Mouse (Mus musculus) left cerebral cortex, postnatal 36 days (tissue): ENCODE measurements around the gene Dram1. TPM values are rescaled to one million over a fixed set of nuclear protein-coding genes. Genes with fewer than 3 reads are reported as not detected.

Experiments
- DNase-seq, 2 experiments: peaks; one replicate each; pipeline ENCODE4 v3.0.0; 2021 to 2022; ENCODE audit warnings: low spot score in 2 of 2, mixed read lengths in 1 of 2
- intact Hi-C: fragments of 180-260 bp; cut with DNase I; formaldehyde crosslinking; loops from one replicate; pipeline ENCODE4 v1.15.1; 2025
- total RNA-seq, 2 experiments: library from RNA; stranded (reverse); gene quantifications; 2 replicates each; pipeline ENCODE4 v1.2.3; 2021

Gene Dram1
- 1 to 10 TPM; 1.0 to 1.1 TPM for total RNA-seq

DNA sequence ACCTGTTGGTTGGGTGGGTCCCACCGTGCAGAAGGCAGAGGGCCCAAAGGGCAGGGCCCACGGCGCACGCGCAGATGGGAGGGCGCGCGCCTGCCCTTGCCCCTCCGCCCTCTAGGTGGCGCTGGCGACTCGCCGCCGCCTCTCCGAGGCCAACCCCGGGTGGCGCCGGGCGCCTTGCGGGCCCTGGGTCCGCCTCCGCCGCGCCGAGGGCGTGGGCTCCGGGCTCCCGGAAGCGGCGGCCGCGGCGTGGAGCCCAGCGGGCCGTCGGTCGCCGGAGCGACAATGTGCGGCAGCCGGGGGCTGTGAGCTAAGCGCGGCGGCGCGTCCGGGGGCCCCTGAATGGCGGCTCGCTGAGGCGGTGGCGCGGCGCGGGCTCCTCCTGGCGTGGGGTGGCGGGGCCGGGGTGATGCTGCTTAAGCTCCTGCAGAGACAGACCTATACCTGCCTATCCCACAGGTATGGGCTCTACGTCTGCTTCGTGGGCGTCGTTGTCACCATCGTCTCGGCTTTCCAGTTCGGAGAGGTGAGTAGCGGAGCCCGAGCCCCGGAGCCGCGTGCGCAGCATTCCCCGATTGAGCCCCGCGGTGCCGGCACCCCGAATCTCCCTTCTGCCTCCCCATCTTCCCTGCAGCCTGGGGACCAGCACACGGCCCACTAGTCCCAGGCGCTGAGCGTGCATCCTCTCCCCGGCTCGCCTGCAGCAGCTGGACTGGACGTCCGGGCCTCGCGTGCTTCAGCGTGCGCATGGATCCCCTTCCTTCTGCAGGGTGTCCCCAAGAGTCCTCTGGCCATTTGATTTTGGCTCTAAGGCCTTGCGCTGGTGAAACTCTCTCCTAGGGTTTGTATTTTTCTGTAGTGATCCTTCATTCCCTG, at the start of gene Dram1, which contains the start of gene Gnptab:
Gene Dram1 (minus strand): TSS at position 68 of the 873 bp plus-strand sequence.
Gene Gnptab (plus strand): TSS at position 120 of the 873 bp plus-strand sequence.
- intact Hi-C loops = loop anchor here (1.0 to 5.0 kb wide), 3 partner anchors 47 to 348 kb away; no protein-coding TSS in a partner anchor
- DNase-seq = peak; percentile 86 to 92

DNA sequence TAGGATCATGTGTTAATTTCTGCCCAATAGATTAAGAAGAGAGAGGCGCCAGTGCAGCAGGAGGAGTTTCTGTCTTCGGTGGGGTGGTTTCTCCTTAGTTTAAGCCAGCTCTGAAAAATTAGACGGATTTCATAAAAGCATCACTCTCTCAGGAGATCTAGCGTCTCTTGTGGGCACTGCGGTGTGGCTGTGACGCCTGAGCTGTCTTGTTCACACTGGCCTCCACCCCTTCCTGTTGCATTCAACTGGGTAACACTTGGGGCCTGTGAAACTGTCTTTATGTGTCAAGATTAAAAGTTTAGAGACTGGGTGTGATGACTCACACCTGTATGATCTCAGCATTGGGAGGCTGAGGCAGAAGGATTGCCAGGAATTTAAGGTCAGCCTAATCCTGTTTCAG, 49.1 kb upstream of the Dram1 start:
- intact Hi-C loops = no loop called here
- DNase-seq = no peak

DNA sequence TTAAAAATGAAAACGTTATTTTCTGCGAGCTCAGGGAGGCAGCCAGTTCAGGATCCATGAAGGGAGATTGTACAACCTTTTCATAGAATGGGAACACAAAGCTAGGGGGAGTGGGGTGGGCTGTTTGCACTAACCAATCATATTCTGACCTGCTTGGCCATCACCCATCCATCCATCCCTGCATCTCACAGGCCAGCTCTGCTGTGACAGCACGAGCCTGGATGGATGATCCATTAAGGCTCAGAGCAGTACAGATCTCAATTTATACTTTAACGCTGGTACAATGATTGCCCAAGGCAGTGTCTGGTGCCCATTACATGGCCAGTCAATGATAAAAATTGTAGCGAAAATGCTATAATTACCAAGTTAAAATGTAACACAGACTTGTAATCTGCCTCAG, 48.0 kb upstream of the Dram1 start:
- intact Hi-C loops = loop anchor here (1.0 kb wide), 1 partner anchor 48 kb away; the partner anchor contains the start of genes Dram1 and Gnptab

DNA sequence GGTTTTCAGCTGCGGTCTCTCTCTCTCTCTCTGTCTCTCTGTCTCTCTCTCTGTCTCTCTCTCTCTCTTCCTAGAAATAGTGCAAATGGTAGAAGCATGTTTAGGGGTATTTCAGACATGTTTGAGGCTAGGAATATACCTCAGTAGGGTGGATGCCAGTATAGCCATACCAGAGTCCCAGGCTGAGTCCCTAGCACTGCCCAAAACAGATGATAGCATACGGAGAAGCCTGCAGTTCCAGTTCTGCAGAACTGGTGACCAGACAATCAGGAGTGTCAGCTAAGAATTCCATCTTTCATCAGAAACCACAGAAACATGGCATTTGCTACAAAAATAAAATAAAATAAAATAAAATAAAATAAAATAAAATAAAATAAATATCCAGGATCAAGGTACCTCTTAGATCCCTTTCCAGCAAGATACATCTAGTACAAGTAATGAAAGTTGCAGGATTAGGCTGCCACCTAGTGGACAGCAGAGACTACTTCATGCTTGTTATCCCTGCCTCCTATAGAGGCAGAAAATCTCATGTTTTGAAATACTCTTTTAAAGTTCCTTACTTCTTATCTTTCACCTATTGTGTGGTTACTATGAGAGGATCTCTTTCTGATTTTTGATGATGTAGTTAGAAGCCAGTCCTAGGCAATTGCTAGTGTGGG, 47.4 kb upstream of the Dram1 start:
- intact Hi-C loops = loop anchor here (1.0 kb wide), 1 partner anchor 47 kb away; the partner anchor contains the start of genes Dram1 and Gnptab

More for the DNA sequence above, 48.0 kb upstream of the Dram1 start:
- DNase-seq = no peak

DNA sequence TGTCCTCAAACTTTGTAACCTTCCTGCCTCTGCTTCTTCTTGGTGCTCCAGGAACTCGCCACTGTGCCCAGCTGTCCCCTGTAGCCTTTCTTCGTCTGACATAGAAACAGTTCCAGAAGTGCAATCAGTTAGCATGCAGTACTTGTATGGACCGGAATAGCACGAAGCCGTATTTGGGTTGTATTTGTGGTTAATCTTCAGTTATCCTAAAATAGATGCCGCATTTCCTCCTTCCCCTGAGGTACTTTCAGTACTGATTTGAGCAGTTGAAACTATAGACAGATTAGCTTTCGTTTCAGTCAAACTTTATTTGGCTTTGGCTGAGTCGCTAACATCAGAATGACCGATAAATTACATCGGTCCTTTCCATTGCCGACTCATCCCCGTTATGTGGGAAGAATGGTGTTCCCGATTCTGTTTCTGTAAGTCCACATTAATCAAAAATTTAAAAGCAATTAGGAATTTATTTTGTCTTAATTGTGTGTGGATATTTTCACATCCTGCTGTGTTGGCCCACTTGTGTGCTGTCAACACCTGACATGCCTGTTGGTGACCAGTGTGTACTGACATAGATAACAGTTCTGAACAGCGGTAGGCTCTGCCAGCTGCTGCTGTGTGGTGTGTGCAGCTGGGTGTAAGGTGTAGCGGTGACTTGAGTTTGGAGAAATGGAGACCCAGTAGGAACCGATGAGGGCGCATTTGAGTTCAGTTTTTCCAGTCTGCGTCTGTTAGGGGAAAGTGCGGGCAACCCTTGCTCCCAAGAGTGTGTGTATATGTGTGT, 42.0 kb upstream of the Dram1 start:
- intact Hi-C loops = no loop called here
- no peak for DNase-seq

More for the DNA sequence above, 47.4 kb upstream of the Dram1 start:
- DNase-seq = peak in 1 of 2 experiments; percentile 37

DNA sequence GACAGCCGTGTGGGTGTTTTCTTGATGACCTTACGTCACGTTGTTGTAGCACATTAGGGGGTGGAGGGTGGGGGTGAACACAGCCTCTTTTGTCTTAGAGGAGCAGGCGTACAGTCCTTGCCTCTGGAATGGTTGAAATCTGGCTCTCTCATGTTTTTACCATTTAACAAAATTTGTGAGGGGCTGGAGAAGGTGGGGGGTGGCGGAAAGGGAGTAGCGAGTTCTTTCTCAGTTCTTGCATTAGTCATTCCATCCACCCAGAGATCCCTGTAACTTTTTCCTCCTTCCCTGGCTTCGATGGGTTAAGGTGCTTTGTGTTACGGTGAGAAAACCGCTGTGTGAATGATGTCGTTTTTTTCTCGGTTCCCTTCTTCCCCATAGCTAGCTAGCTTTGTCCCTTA, 41.3 kb upstream of the Dram1 start:
- intact Hi-C loops = no loop called here

DNA sequence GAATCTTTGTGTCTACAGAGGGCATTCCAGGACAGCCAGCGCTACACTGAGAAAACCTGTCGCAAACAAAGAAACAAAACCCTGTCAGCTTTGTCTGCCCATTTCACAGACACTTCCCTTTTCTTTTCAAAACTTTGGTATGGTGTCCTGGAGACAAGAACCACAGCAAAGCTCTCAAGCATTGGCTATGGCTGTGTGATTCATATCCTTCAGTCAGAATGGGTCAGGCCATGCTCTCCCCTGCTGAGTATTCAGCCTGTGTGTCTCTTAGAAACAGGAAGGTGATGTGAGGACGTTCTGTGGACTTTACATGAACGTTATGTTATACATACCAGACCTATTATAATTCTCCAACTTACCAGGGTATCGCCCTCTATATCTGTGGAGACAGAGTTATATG, 38.8 kb upstream of the Dram1 start:
- no peak for DNase-seq
- intact Hi-C loops = no loop called here

More for the DNA sequence above, 41.3 kb upstream of the Dram1 start:
- no peak for DNase-seq

DNA sequence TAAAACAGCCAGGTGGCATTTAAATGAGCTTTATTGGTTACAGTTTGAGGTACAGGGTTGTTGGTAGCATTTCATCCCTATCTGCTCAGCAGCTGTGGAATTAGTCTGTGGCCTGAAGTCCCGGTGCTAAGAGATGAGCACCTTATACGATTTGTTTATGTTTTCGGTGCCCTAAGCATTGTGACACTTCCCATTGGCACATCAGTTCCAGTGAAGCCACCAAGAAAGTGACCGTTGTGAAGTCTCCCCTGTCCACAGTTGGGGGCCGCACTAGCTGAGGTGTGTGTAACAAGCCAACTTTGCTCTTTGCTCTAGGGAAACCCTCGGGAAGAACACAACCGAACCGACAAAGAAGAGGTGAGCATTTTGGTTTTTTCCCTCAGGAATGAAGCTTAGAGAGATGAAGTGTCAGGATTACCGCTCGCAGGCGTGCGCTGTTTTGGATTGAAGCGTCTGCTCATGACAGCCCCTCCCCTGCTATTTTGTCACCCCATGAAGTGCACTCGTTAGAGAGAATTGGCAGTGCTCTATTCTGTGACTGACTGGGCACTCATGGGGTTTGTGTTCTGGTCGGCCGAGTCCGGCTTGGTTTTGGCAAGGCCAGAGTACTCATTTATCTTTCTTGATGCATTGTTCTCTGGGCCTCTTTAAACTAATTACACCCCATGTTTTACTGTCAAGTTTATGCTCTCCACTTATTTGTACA, 33.6 kb upstream of the Dram1 start:
- intact Hi-C loops = no loop called here
- DNase-seq = no peak

DNA sequence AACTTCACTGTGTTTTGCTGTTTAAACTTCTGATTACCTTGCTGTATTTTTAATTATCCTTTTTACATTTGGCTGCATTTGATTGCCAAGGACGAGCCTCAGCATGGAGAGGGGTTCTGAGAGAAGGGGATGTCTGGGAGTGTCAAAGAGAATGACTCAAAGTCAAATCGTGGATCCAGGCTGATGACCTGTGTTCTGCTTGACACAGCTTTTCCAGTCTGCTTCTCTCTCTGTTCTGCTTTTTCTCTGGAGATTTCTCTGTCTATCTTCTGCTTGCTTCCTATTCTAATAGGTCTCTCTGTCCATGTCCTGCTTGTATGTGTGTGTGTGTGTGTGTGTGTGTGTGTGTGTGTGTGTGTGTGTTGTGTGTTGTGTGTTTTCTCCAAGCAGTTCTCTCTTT, 30.9 kb upstream of the Dram1 start:
- no peak for DNase-seq
- intact Hi-C loops = no loop called here

DNA sequence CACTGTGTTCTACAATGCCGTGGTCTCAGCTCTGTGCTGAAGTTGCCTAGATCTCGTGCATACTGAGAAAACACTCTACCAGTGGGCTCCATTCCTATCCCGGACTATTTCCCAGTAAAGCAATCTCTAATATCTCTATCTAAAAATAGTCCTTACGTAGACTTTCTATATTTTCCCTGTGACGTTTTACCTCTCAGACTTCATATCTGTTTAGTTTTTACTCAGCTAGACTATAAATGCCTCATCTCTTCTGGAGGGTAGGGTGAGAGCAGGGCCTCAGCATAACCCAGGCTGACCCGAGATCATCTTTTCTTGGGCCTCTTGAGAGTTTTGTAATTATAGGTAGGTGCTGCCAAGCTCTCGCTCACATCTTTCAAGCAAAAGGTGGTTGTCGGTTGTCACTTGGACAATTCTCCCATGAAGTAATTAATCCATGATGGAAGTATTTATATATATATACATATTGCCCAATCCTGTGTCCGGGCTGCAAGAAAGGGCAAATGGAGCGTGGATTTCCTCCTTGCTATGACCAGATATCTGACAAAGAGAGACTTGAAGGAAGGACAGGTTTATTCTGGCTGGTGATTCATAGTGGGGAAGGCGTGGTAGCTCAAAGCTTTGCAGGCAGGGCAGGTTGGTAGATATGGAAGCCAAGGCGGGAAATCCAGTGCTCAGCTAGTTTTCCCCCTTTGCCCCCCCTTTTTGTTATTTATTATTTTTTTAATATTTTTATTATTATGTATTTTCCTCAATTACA, 29.2 kb upstream of the Dram1 start:
- intact Hi-C loops = no loop called here
- DNase-seq = no peak

DNA sequence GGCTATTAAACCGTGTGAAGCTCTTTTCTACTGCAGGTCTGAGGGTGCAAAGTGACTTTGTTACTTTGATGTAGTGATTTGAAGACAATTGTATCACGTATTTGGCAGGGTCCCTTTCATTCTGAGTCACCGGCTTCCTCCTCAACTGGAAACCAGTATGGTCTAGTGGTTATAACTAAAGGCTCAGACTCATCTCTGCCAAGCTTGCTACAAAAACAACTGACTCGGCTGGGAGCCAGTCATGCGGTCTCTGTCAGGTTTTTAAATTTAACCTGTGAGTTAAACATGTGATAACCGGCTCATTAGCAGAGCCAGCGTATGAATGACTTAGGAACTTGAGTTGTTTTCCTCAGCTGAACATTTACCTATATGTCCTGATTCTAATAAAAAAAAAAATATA, 26.9 kb upstream of the Dram1 start:
- intact Hi-C loops = no loop called here
- no peak for DNase-seq

DNA sequence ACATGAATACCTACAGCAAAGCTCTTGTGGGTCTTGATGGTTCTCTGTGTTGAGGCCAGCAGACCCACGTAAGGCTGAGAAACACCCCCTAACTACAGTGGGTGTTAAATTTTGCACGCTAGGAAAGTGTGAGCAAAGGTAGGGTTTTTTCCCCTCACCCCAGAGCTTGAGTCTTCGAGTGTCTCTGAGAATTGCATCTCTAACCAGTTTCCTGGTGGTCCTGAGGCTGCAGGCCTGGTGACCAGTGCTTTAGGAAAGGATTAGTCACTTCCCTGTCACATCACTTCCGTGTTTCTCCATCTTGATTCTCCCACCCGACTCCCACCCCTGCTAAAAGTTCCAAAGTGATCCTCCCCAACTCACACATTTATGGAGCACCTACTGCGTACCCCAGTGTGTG, 25.3 kb upstream of the Dram1 start:
- intact Hi-C loops = no loop called here
- no peak for DNase-seq

DNA sequence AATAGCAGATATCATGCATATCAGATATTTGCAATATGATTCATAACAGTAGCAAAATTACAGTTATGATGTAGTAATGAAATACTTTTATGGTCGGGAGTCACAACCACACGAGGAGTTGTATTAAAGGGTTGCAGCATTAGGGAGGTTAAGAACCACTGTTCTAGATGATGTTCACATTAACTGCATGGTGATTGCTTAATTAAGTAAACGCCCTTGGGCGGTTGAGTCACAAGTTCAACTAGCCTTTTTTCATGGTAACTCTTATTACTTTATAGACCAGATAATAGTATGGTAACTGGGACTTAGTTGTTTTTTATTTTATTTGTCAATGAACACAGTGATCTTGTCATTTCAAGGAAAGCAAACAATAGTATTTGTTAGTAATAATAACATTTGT, 24.1 kb upstream of the Dram1 start:
- intact Hi-C loops = no loop called here
- no peak for DNase-seq

DNA sequence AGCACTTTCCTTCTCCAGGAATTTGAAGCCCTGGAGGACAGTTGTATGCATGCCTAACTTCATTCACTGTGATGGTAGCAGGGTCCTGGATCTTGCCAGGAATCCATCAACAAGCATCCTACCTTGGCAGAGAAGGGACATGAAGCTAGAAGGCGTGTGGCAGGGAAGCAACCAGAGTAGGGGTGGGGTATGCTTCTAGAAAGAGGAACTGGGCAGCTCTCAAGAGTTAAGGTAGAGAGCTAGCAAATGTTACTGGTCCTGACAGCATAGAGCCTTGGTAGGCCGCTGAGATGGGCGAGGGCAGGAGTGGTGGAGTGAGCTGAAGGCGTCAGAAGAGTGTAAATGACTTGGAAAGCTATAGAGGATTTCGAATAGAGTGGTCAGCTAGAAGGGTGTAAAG, 20.4 kb upstream of the Dram1 start:
- intact Hi-C loops = no loop called here
- no peak for DNase-seq

DNA sequence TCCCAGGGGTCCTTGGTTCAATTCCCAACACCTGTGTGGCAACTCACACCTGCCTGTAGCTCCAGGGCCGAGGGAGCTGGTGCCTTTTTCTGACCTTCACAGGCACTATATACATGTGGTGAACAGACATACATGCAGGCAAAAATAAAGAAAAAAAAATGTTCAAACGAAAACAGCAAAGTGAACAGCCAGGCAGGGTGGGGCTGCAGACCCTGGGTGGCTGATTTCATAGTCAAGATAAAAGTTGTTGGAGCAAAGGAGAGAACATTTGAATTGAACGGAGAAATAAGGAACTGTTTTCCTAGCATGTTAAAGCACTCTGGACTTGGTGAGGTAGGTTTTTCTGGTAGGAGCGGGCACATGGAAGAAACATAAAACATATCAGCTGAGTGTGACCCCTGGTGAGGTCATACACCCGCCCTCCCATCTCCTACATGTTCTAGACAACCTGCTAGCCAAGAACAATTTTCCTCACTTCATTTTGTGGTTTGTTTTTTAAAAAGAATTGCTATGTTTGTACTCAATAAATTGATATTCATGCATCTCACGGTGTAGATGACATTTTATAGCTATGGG, 19.9 kb upstream of the Dram1 start:
- DNase-seq = no peak
- intact Hi-C loops = no loop called here

DNA sequence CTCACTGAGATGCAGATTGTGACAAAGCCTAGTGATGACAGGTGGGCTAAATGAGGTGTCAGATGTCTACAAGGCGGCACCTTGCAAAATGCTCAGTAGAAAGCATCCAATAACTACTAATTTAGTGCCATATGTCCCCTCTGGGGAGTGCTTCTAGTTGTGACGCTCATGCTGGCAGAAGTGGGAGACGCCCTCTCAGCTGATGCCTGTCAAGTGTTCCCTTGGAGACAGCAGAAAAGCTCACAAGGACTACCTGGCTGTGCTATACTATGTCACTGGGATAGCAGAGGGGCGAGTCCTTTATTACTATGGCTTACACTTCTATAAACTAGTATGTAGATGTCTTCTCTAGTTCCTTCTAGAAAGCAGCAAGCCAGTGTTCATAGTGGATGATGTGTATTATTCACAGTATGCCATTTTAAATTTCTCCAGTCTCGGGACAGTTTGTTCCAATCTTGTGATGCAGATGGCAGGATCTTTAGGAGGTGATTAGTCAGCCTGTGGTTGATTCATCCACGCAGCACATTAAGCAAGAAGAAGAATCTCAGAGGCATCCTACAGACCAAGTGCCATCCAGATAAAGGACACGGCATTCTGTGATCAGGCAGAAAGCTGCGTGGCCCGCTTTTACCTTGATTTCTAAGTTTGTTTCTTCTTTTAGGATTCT, 13.4 kb upstream of the Dram1 start:
- peak in 1 of 2 experiments; percentile 40 for DNase-seq
- intact Hi-C loops = no loop called here

DNA sequence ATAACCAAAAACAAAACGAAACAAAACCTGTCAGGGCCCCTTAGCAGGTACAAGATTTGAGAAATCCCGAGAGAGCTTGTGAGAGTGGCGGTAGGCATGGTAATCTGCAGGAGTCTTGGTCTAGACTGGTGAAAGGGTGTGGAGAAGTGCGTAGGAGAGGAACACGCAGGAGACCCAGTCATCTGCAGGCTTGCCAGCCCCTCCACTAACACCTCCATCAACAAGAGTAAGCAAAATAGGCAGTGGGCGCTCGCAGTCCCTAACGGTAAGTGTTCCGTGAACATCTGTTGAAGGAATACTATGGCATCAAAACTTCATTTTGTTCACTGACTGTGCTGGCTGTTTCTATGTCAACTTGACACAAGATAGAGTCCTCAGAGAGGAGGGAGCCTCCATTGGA, 12.6 kb upstream of the Dram1 start:
- intact Hi-C loops = no loop called here
- peak in 1 of 2 experiments; percentile 17 for DNase-seq
